Mouse (Mus musculus) retina, postnatal 7 days (tissue): ENCODE measurements at regions not wholly inside any gene's neighbourhood (a gene's known extent, or its start where the extent isn't known, plus 50 kb on each side); places are given as distances from the start of the nearest gene placed in this dataset.

Source experiments
- DNase-seq: peaks from one replicate; pipeline ENCODE4 v3.0.0-alpha.2; 2012; ENCODE audit warnings: low read depth, low spot score

- DNase-seq: no peak
Measured at GRCm38 (mm10) chr11:71410582-71410981, 180.0 kb upstream of the Nlrp1b start.

- DNase-seq: no peak
Measured at GRCm38 (mm10) chr11:71411958-71412357, 181.4 kb upstream of the Nlrp1b start.

GRCm38 (mm10) chr11:71414403-71415140 lies 184.0 kb upstream of the Nlrp1b start:
- DNase-seq: no peak

- no peak for DNase-seq
Measured at GRCm38 (mm10) chr11:71415451-71415850, 184.9 kb upstream of the Nlrp1b start.

GRCm38 (mm10) chr11:71422291-71422840 lies 191.8 kb upstream of the Nlrp1b start:
- DNase-seq: no peak

GRCm38 (mm10) chr11:71423242-71423641 lies 192.7 kb upstream of the Nlrp1b start:
- DNase-seq: no peak

GRCm38 (mm10) chr11:71424879-71425278 lies 194.3 kb upstream of the Nlrp1b start:
- DNase-seq: no peak

GRCm38 (mm10) chr11:71429739-71430138 lies 199.2 kb upstream of the Nlrp1b start:
- no peak for DNase-seq

- no peak for DNase-seq
Measured at GRCm38 (mm10) chr11:71434241-71434640, 203.7 kb upstream of the Nlrp1b start.

- no peak for DNase-seq
Measured at GRCm38 (mm10) chr11:71434886-71435285, 204.4 kb upstream of the Nlrp1b start.

GRCm38 (mm10) chr11:71435745-71436144 lies 205.2 kb upstream of the Nlrp1b start:
- no peak for DNase-seq

GRCm38 (mm10) chr11:71436335-71436734 lies 205.8 kb upstream of the Nlrp1b start:
- no peak for DNase-seq

GRCm38 (mm10) chr11:71436801-71437200 lies 206.3 kb upstream of the Nlrp1b start:
- no peak for DNase-seq

- DNase-seq: no peak
Measured at GRCm38 (mm10) chr11:71439871-71440270, 209.3 kb upstream of the Nlrp1b start.

- DNase-seq: no peak
Measured at GRCm38 (mm10) chr11:71440392-71440791, 209.9 kb upstream of the Nlrp1b start.

GRCm38 (mm10) chr11:71444056-71444455 lies 213.5 kb upstream of the Nlrp1b start:
- no peak for DNase-seq

GRCm38 (mm10) chr11:71446641-71447040 lies 216.1 kb upstream of the Nlrp1b start:
- no peak for DNase-seq

GRCm38 (mm10) chr11:71447841-71448745 lies 217.6 kb upstream of the Nlrp1b start:
- no peak for DNase-seq

GRCm38 (mm10) chr11:71480094-71480493 lies 249.6 kb upstream of the Nlrp1b start:
- no peak for DNase-seq

- DNase-seq: no peak
Measured at GRCm38 (mm10) chr11:71497863-71498262, 251.9 kb upstream of the Wscd1 start.

GRCm38 (mm10) chr11:71498299-71498698 lies 251.4 kb upstream of the Wscd1 start:
- DNase-seq: no peak

- DNase-seq: no peak
Measured at GRCm38 (mm10) chr11:71502156-71502555, 247.6 kb upstream of the Wscd1 start.
